Mouse (Mus musculus) forebrain, embryonic 12.5 days (tissue): Measurements from ENCODE around the gene Cpe. TPM values are rescaled to one million over a fixed set of nuclear protein-coding genes. Genes with fewer than 3 reads are reported as not detected.

Source experiments
- ATAC-seq: fragments of 200-750 bp; cut with Nextera tagmentation; 2 replicates; pipeline ENCODE4 v1.8.0; 2017; ENCODE audit warnings: moderate TSS enrichment; ENCODE audit not compliant: low FRiP score
- H3K27ac ChIP-seq: fragments of 300-500 bp; sonication (generic); 2 replicates; pipeline ENCODE4 v1.5.1; 2016; ENCODE audit warnings: mild to moderate bottlenecking
- H3K27me3 ChIP-seq: fragments of 300-500 bp; sonication (generic); 2 replicates; pipeline ENCODE4 v1.6.1; 2016; ENCODE audit warnings: mild to moderate bottlenecking
- H3K36me3 ChIP-seq: fragments of 300-500 bp; sonication (generic); replicated peaks from 2 replicates; pipeline ENCODE4 v1.6.1; 2016; ENCODE audit warnings: mild to moderate bottlenecking
- H3K4me1 ChIP-seq: fragments of 300-500 bp; sonication (generic); 2 replicates; pipeline ENCODE4 v1.6.1; 2016
- H3K4me2 ChIP-seq: fragments of 300-500 bp; sonication (generic); 2 replicates; pipeline ENCODE4 v1.6.1; 2016; ENCODE audit warnings: mild to moderate bottlenecking, moderate library complexity
- H3K4me3 ChIP-seq: fragments of 300-500 bp; sonication (generic); replicated peaks from 2 replicates; pipeline ENCODE4 v1.5.1; 2016; ENCODE audit warnings: mild to moderate bottlenecking
- H3K9ac ChIP-seq: fragments of 300-500 bp; sonication (generic); 2 replicates; pipeline ENCODE4 v1.6.1; 2016; ENCODE audit warnings: mild to moderate bottlenecking
- H3K9me3 ChIP-seq: fragments of 300-500 bp; sonication (generic); 2 replicates; pipeline ENCODE4 v1.6.1; 2016
- WGBS: fragments of 180-500 bp; shearing (Covaris S2); methylation state at CpG from one replicate; pipeline ENCODE4 v1.1.7; 2016; 5-methylcytosine and 5-hydroxymethylcytosine counted together
- polyA plus RNA-seq: library from polyadenylated mRNA; unstranded; fragments of >200 nt; fragmentation: Nextera tagmentation; extraction: Ambion mirVana; gene quantifications from 2 replicates; pipeline ENCODE4 v1.2.1, GENCODE M21; 2016

Cpe gene
- polyA plus RNA-seq, 1 experiment from 2014 or later: 367 TPM

- no peak overlapping the region for H3K4me3 ChIP-seq
- ATAC-seq: no peak
Measured at GRCm38 (mm10) chr8:64711544-64711943, 18.7 kb upstream of the Cpe start.

GRCm38 (mm10) chr8:64707481-64707880, 14.6 kb upstream of the Cpe start:
- H3K27ac ChIP-seq: no peak overlapping the region
- no peaks in the 10 kb centered on the region for H3K36me3 ChIP-seq
- ATAC-seq: no peak
- H3K4me2 ChIP-seq: no peak overlapping the region
- no peak overlapping the region for H3K4me3 ChIP-seq
- H3K4me1 ChIP-seq: 0 out of 2 replicates have a peak, but pooled peaks cover 4% of the 10 kb centered on the region
- H3K9ac ChIP-seq: no peak overlapping the region
- H3K9me3 ChIP-seq: no peaks in the 10 kb centered on the region
- no peaks in the 10 kb centered on the region for H3K27me3 ChIP-seq

More at GRCm38 (mm10) chr8:64711544-64711943, 18.7 kb upstream of the Cpe start:
- H3K9ac ChIP-seq: no peak overlapping the region
- no peaks in the 10 kb centered on the region for H3K27me3 ChIP-seq
- no peak overlapping the region for H3K4me2 ChIP-seq
- no peak overlapping the region for H3K27ac ChIP-seq
- H3K9me3 ChIP-seq: 0 out of 2 replicates have a peak, but pooled peaks cover 4% of the 10 kb centered on the region
- H3K4me1 ChIP-seq: 0 out of 2 replicates have a peak, but pooled peaks cover 4% of the 10 kb centered on the region
- 27% methylated on average over 1 of the region's 1 CpGs for WGBS
- H3K36me3 ChIP-seq: peaks cover 14% of the 10 kb centered on the region

- 83% methylated on average over 1 of the region's 1 CpGs for WGBS
- H3K4me3 ChIP-seq: no peak overlapping the region
- no peaks in the 10 kb centered on the region for H3K27me3 ChIP-seq
- H3K9ac ChIP-seq: no peak overlapping the region
- no peak overlapping the region for H3K4me2 ChIP-seq
- H3K4me1 ChIP-seq: no peaks in the 10 kb centered on the region
- H3K27ac ChIP-seq: no peak overlapping the region
- no peaks in the 10 kb centered on the region for H3K36me3 ChIP-seq
- no peak for ATAC-seq
- no peaks in the 10 kb centered on the region for H3K9me3 ChIP-seq
Measured at GRCm38 (mm10) chr8:64703191-64703590, 10.3 kb upstream of the Cpe start.

GRCm38 (mm10) chr8:64691591-64692401, 1.1 kb downstream of the Cpe start:
- H3K4me3 ChIP-seq: peak overlapping the region; percentile 81
- H3K36me3 ChIP-seq: no peaks in the 10 kb centered on the region
- peak overlapping the region; percentile 63 for H3K4me2 ChIP-seq
- no peak for ATAC-seq
- H3K9ac ChIP-seq: peak overlapping the region; percentile 96
- no peaks in the 10 kb centered on the region for H3K27me3 ChIP-seq
- H3K4me1 ChIP-seq: peaks cover 34% of the 10 kb centered on the region
- 6% methylated on average over 16 of the region's 16 CpGs for WGBS
- H3K9me3 ChIP-seq: no peaks in the 10 kb centered on the region
- H3K27ac ChIP-seq: peak overlapping the region; percentile 99

GRCm38 (mm10) chr8:64690845-64691244, 2.0 kb downstream of the Cpe start:
- peak overlapping the region; percentile 81 for H3K4me3 ChIP-seq
- H3K4me2 ChIP-seq: peak overlapping the region; percentile 63

GRCm38 (mm10) chr8:64690306-64690705, 2.5 kb downstream of the Cpe start:
- 82% methylated on average over 6 of the region's 6 CpGs for WGBS
- no peak for ATAC-seq
- no peak overlapping the region for H3K27ac ChIP-seq
- no peak overlapping the region for H3K9ac ChIP-seq
- H3K9me3 ChIP-seq: no peaks in the 10 kb centered on the region
- no peaks in the 10 kb centered on the region for H3K27me3 ChIP-seq
- H3K4me3 ChIP-seq: 0 out of 2 replicates have a peak overlapping the region, but pooled peaks have one; percentile 6
- peak overlapping the region; percentile 63 for H3K4me2 ChIP-seq
- H3K36me3 ChIP-seq: no peaks in the 10 kb centered on the region
- H3K4me1 ChIP-seq: peaks cover 34% of the 10 kb centered on the region

More at GRCm38 (mm10) chr8:64690845-64691244, 2.0 kb downstream of the Cpe start:
- ATAC-seq: no peak
- peaks cover 34% of the 10 kb centered on the region for H3K4me1 ChIP-seq
- H3K27me3 ChIP-seq: no peaks in the 10 kb centered on the region
- no peak overlapping the region for H3K27ac ChIP-seq
- no peaks in the 10 kb centered on the region for H3K36me3 ChIP-seq
- 0 out of 2 replicates have a peak overlapping the region, but pooled peaks have one; percentile 12 for H3K9ac ChIP-seq
- 66% methylated on average over 6 of the region's 6 CpGs for WGBS
- H3K9me3 ChIP-seq: no peaks in the 10 kb centered on the region

GRCm38 (mm10) chr8:64688741-64689140, 4.1 kb downstream of the Cpe start:
- ATAC-seq: no peak
- H3K4me3 ChIP-seq: no peak overlapping the region
- no peak overlapping the region for H3K9ac ChIP-seq
- H3K27ac ChIP-seq: no peak overlapping the region
- H3K36me3 ChIP-seq: no peaks in the 10 kb centered on the region
- no peaks in the 10 kb centered on the region for H3K27me3 ChIP-seq
- no peaks in the 10 kb centered on the region for H3K9me3 ChIP-seq
- no peak overlapping the region for H3K4me2 ChIP-seq
- 74% methylated on average over 4 of the region's 4 CpGs for WGBS
- H3K4me1 ChIP-seq: peaks cover 38% of the 10 kb centered on the region

- Histone ChIP-seq H3K27me3 (no peaks in the 10 kb centered on the region), H3K27ac (no peak overlapping the region), H3K4me2 (no peak overlapping the region), H3K9ac (no peak overlapping the region), H3K9me3 (no peaks in the 10 kb centered on the region), H3K36me3 (no peaks in the 10 kb centered on the region), H3K4me1 (peaks cover 36% of the 10 kb centered on the region), H3K4me3 (no peak overlapping the region)
- 77% methylated on average over 3 of the region's 3 CpGs for WGBS
- no peak for ATAC-seq
Measured at GRCm38 (mm10) chr8:64688161-64688560, 4.7 kb downstream of the Cpe start.

GRCm38 (mm10) chr8:64682501-64682900, 10.4 kb downstream of the Cpe start:
- no peak overlapping the region for H3K9ac ChIP-seq
- no peak overlapping the region for H3K27ac ChIP-seq
- 78% methylated on average over 3 of the region's 3 CpGs for WGBS
- no peak for ATAC-seq
- no peak overlapping the region for H3K4me2 ChIP-seq
- no peaks in the 10 kb centered on the region for H3K27me3 ChIP-seq
- no peaks in the 10 kb centered on the region for H3K9me3 ChIP-seq
- no peak overlapping the region for H3K4me3 ChIP-seq
- peaks cover 6% of the 10 kb centered on the region for H3K36me3 ChIP-seq
- H3K4me1 ChIP-seq: peaks cover 5% of the 10 kb centered on the region; the same call in 1 of the 2 replicates

- Histone ChIP-seq H3K36me3 (peaks cover 6% of the 10 kb centered on the region), H3K4me1 (peaks cover 3% of the 10 kb centered on the region; the same call in 1 of the 2 replicates), H3K27me3 (no peaks in the 10 kb centered on the region), H3K4me2 (no peak overlapping the region), H3K4me3 (no peak overlapping the region), H3K27ac (no peak overlapping the region), H3K9me3 (no peaks in the 10 kb centered on the region; the same call in 1 of the 2 replicates), H3K9ac (no peak overlapping the region)
- WGBS: 78% methylated on average over 2 of the region's 2 CpGs
- ATAC-seq: no peak
Measured at GRCm38 (mm10) chr8:64676381-64676780, 16.5 kb downstream of the Cpe start.

- WGBS: 86% methylated on average over 8 of the region's 8 CpGs
- H3K4me1 ChIP-seq: peaks cover 3% of the 10 kb centered on the region; the same call in 1 of the 2 replicates
Measured at GRCm38 (mm10) chr8:64674951-64675585, 17.8 kb downstream of the Cpe start.

GRCm38 (mm10) chr8:64672920-64673319, 19.9 kb downstream of the Cpe start:
- no peak overlapping the region for H3K9ac ChIP-seq
- 63% methylated on average over 2 of the region's 2 CpGs for WGBS
- 0 out of 2 replicates have a peak, but pooled peaks cover 2% of the 10 kb centered on the region for H3K36me3 ChIP-seq
- H3K4me3 ChIP-seq: no peak overlapping the region
- no peaks in the 10 kb centered on the region; the same call in 1 of the 2 replicates for H3K9me3 ChIP-seq
- H3K4me2 ChIP-seq: no peak overlapping the region
- H3K27ac ChIP-seq: no peak overlapping the region
- ATAC-seq: no peak
- H3K4me1 ChIP-seq: peaks cover 3% of the 10 kb centered on the region; the same call in 1 of the 2 replicates
- H3K27me3 ChIP-seq: no peaks in the 10 kb centered on the region

More at GRCm38 (mm10) chr8:64674951-64675585, 17.8 kb downstream of the Cpe start:
- ATAC-seq: no peak
- Histone ChIP-seq H3K9me3 (no peaks in the 10 kb centered on the region; the same call in 1 of the 2 replicates), H3K36me3 (0 out of 2 replicates have a peak, but pooled peaks cover 2% of the 10 kb centered on the region), H3K4me3 (no peak overlapping the region), H3K27me3 (no peaks in the 10 kb centered on the region), H3K4me2 (no peak overlapping the region), H3K27ac (no peak overlapping the region), H3K9ac (no peak overlapping the region)
